Mouse (Mus musculus): ENCODE results near the gene Vps37b. TPM values are rescaled to one million over a fixed set of nuclear protein-coding genes. Genes with fewer than 3 reads are reported as not detected.
A peak's percentile ranks its signal among the peaks of the same experiment; 100 is the strongest.
"Not testable (repeated sequence)": the region's sequence is repeated elsewhere in the genome, so short reads cannot be mapped to it uniquely, and the experiment has no call there.

Gene Vps37b
- total RNA-seq, 2 experiments from 2014 or later, result 4.1 to 6.2 TPM

DNA sequence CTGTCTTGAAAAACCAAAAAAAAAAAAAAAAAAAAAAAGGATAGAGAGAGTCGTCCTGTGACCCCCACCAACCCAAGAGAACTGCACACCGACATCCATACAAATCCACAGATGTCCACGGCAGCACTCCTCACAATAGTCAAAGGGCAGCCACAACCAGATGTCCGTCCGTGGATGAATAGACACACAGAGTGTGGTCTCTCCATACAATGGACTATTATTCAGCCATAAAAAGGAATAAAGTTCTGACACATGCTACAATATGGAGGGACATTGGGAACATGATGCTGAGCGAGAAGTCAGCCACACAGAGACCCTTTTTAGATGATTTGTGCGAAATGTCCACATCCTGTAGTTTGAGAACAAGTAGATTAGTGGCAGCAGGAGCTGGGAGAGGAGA lies 26.7 kb upstream of the Vps37b start:
- H3K27ac ChIP-seq, result no peak overlapping the region
- no peak overlapping the region for H3K4me3 ChIP-seq
- intact Hi-C loops (cut with DNase I), result no loop called here
- DNase-seq, result no peak
- no peak for TF ChIP-seq CTCF (IDR thresholded peaks at IDR 0.05)

DNA sequence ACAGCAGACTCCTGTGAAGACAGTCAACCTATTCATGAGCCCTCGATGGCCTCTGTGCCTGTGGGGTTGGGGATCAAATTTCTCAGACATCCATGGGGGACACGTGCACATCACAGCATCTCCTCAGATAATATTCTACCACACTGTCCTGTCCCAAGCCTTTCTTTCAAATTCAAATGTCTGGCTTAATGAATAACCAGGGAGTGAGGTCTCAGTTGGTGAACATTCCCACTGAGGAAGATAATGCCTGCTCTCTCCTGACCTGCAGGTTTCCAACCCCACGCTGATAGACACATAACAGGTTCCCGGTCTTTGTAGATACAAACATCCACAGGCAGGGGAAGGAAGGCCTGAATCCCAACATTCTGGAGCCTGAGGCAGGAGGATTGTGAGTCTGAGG lies 24.9 kb upstream of the Vps37b start:
- intact Hi-C loops (cut with DNase I), result no loop called here
- no peak overlapping the region for H3K27ac ChIP-seq
- TF ChIP-seq CTCF (IDR thresholded peaks at IDR 0.05), result no peak
- no peak overlapping the region for H3K4me3 ChIP-seq
- DNase-seq, result no peak

GRCm38 (mm10) chr5:124056219-124056618 lies 24.1 kb upstream of the Vps37b start:
- DNase-seq, result no peak
- TF ChIP-seq CTCF (IDR thresholded peaks at IDR 0.05), result peak; percentile 21; the same call in 1 of the 2 replicates
- intact Hi-C loops (cut with DNase I), result no loop called here
- Histone ChIP-seq H3K4me3 (no peak overlapping the region), H3K27ac (no peak overlapping the region)

- DNase-seq, H3K4me3 ChIP-seq: not testable (repeated sequence)
- 0 out of 2 replicates have a peak overlapping the region, but pooled peaks have one; percentile 31 for H3K27ac ChIP-seq
- intact Hi-C loops (cut with DNase I), result loop anchor here (5.0 kb wide), 1 partner anchor 35 kb away; no protein-coding TSS in a partner anchor
Measured at GRCm38 (mm10) chr5:124052641-124053040, 20.6 kb upstream of the Vps37b start.

- no peak for DNase-seq
- intact Hi-C loops (cut with DNase I), result loop anchor here (5.0 kb wide), 1 partner anchor 35 kb away; no protein-coding TSS in a partner anchor
- H3K4me3 ChIP-seq, result no peak overlapping the region
- H3K27ac ChIP-seq, result peak overlapping the region; percentile 59; the same call in 1 of the 2 replicates
- no peak for TF ChIP-seq CTCF (IDR thresholded peaks at IDR 0.05)
Measured at GRCm38 (mm10) chr5:124051899-124052491, 19.9 kb upstream of the Vps37b start.

DNA sequence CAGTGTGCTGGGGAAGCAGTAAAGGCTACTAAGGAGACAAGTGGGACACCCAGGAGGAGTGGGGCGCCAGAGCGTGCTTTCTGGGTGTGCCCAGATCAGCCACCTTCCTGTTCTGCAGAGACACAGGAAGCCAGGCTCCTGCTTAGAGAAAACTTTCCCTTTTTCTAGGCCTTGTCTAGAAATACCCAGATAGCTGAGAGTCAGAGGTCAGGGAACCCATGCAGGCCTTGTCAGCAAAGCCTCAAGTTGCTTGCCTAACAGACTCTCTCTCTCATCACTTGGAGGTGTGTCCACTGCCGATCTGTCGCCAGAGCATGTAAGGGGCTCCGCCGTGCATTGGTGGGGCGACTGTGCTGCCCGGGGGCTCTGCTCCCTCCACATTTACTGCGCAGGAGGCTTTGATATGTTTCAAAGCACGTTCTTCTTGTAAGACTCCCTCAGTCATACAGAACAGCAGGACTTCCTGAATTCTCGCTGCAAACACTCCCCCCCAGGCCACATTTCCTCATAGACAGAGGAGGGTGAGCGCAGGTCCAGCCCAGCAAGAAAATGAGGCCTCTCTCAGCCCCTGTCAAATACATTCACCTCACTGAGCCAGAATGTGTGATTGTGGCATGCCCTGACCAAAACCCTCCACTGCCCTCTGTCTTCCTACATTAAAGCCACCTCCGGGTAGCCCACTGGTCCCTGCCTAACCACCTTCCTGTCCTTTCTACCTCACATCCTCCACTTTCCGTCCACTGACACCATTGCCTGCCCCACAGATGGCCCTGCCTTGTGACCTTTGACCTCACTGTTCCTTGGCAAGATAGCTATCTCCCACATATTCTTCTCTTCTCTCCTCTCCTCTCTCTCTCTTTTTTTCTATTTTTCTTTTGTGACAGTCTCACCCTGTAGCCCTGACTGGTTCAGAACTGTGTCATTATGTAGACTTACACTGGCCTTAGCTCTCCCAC lies 18.3 kb upstream of the Vps37b start:
- Histone ChIP-seq H3K4me3 (peak overlapping the region; percentile 57), H3K27ac (peak overlapping the region; percentile 92)
- TF ChIP-seq CTCF (IDR thresholded peaks at IDR 0.05), result no peak; the same call in 1 of the 2 replicates
- intact Hi-C loops (cut with DNase I), result loop anchor here (5.0 kb wide), 1 partner anchor 33 kb away; no protein-coding TSS in a partner anchor
- no peak for DNase-seq

- TF ChIP-seq CTCF (IDR thresholded peaks at IDR 0.05), result no peak
- peak; percentile 67 for DNase-seq
- intact Hi-C loops (cut with DNase I), result loop anchor here (5.0 kb wide), 1 partner anchor 32 kb away; no protein-coding TSS in a partner anchor
- Histone ChIP-seq H3K4me3 (peak overlapping the region; percentile 57), H3K27ac (peak overlapping the region; percentile 92)
Measured at GRCm38 (mm10) chr5:124049249-124050045, 17.4 kb upstream of the Vps37b start.

GRCm38 (mm10) chr5:124046741-124047401 lies 14.8 kb upstream of the Vps37b start:
- DNase-seq, result no peak
- no peak for TF ChIP-seq CTCF (IDR thresholded peaks at IDR 0.05)
- H3K27ac ChIP-seq, result no peak overlapping the region
- H3K4me3 ChIP-seq, result no peak overlapping the region
- intact Hi-C loops (cut with DNase I), result no loop called here

GRCm38 (mm10) chr5:124045453-124046010 lies 13.5 kb upstream of the Vps37b start:
- Histone ChIP-seq H3K4me3 (no peak overlapping the region), H3K27ac (no peak overlapping the region)
- DNase-seq, result no peak
- no peak for TF ChIP-seq CTCF (IDR thresholded peaks at IDR 0.05)
- intact Hi-C loops (cut with DNase I), result no loop called here

- Histone ChIP-seq H3K27ac (peak overlapping the region; percentile 72), H3K4me3 (no peak overlapping the region)
- no peak for DNase-seq
- intact Hi-C loops (cut with DNase I), result no loop called here
- TF ChIP-seq CTCF (IDR thresholded peaks at IDR 0.05), result no peak
Measured at GRCm38 (mm10) chr5:124043999-124044398, 11.9 kb upstream of the Vps37b start.

- intact Hi-C loops (cut with DNase I), result no loop called here
- DNase-seq, result peak; percentile 57
- Histone ChIP-seq H3K27ac (peak overlapping the region; percentile 72), H3K4me3 (no peak overlapping the region)
- no peak for TF ChIP-seq CTCF (IDR thresholded peaks at IDR 0.05)
Measured at GRCm38 (mm10) chr5:124043212-124043978, 11.3 kb upstream of the Vps37b start.

Measured in gastrocnemius, adult 2 months (tissue).